Mouse (Mus musculus) limb, embryonic 15.5 days (tissue): Measurements from ENCODE around the gene Phospho1. TPM values are rescaled to one million over a fixed set of nuclear protein-coding genes. Genes with fewer than 3 reads are reported as not detected.
A peak's percentile ranks its signal among the peaks of the same experiment; 100 is the strongest.
"Not testable (repeated sequence)": the region's sequence is repeated elsewhere in the genome, so short reads cannot be mapped to it uniquely, and the experiment has no call there.

Experiments
- ATAC-seq: fragments of 200-750 bp; cut with Nextera tagmentation; 2 replicates; pipeline ENCODE4 v1.8.0; 2017; ENCODE audit warnings: low read depth, moderate TSS enrichment; ENCODE audit not compliant: insufficient number of reproducible peaks, low FRiP score, low TSS enrichment
- H3K27ac ChIP-seq: fragments of 300-500 bp; sonication (generic); 2 replicates; pipeline ENCODE4 v1.5.1; 2015; ENCODE audit warnings: moderate library complexity, mild to moderate bottlenecking, inconsistent platforms
- H3K27me3 ChIP-seq: fragments of 300-500 bp; sonication (generic); 2 replicates; pipeline ENCODE4 v1.6.1; 2015; ENCODE audit warnings: inconsistent platforms
- H3K36me3 ChIP-seq: fragments of 300-500 bp; sonication (generic); 2 replicates; pipeline ENCODE4 v1.6.1; 2015; ENCODE audit warnings: inconsistent platforms
- H3K4me1 ChIP-seq: fragments of 300-500 bp; sonication (generic); 2 replicates; pipeline ENCODE4 v1.6.1; 2015; ENCODE audit warnings: inconsistent platforms
- H3K4me2 ChIP-seq: fragments of 300-500 bp; sonication (generic); 2 replicates; pipeline ENCODE4 v1.6.1; 2015; ENCODE audit warnings: mild to moderate bottlenecking, inconsistent platforms
- H3K4me3 ChIP-seq: fragments of 300-500 bp; sonication (generic); 2 replicates; pipeline ENCODE4 v1.5.1; 2015; ENCODE audit warnings: mild to moderate bottlenecking, inconsistent platforms
- H3K9ac ChIP-seq: fragments of 300-500 bp; sonication (generic); 2 replicates; pipeline ENCODE4 v1.6.1; 2015; ENCODE audit warnings: inconsistent platforms
- H3K9me3 ChIP-seq: fragments of 300-500 bp; sonication (generic); 2 replicates; pipeline ENCODE4 v1.6.1; 2016; ENCODE audit warnings: inconsistent platforms
- WGBS: fragments of 180-500 bp; shearing (Covaris S2); methylation state at CpG from one replicate; pipeline ENCODE4 v1.1.7; 2015; 5-methylcytosine and 5-hydroxymethylcytosine counted together
- polyA plus RNA-seq: library from polyadenylated mRNA; unstranded; fragments of >200 nt; fragmentation: Nextera tagmentation; extraction: Ambion mirVana; gene quantifications from 2 replicates; pipeline ENCODE4 v1.2.1, GENCODE M21; 2015

Phospho1 gene
- polyA plus RNA-seq, 1 experiment from 2014 or later = 2.8 TPM

DNA sequence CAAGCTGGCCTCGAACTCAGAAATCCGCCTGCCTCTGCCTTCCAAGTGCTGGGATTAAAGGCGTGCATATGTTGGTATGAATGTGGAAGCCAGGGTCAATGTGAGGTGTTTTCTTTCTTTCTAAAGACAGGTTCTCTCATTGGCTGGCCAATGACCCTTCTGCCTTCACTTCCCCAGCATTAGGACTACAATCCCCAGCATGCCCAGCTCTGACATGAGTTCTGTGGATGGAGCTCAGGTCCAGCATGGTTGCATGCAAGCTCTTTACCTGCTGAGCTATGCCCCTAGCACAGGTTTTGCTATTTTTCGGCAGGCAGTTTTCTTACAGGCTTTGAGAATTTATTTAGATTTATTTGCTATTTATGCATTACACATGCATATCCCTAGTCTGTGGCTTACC is 33.0 kb downstream of the Phospho1 start:
- WGBS = 80% methylated on average over 4 of the region's 4 CpGs
- no peaks in the 10 kb centered on the region for H3K27me3 ChIP-seq
- H3K4me2 ChIP-seq = no peak overlapping the region

GRCm38 (mm10) chr11:95857716-95858527 is 33.6 kb downstream of the Phospho1 start:
- no peaks in the 10 kb centered on the region for H3K9me3 ChIP-seq
- H3K4me3 ChIP-seq = peak overlapping the region; percentile 83
- WGBS = 21% methylated on average over 21 of the region's 21 CpGs
- H3K9ac ChIP-seq = peak overlapping the region; percentile 56
- H3K4me1 ChIP-seq = peaks cover 11% of the 10 kb centered on the region
- peak overlapping the region; percentile 96 for H3K27ac ChIP-seq
- H3K4me2 ChIP-seq = peak overlapping the region; percentile 58
- H3K27me3 ChIP-seq = no peaks in the 10 kb centered on the region
- H3K36me3 ChIP-seq = no peaks in the 10 kb centered on the region
- ATAC-seq = no peak

More for the DNA sequence above, 33.0 kb downstream of the Phospho1 start:
- Histone ChIP-seq H3K4me1 (peaks cover 11% of the 10 kb centered on the region), H3K4me3 (no peak overlapping the region), H3K9me3 (no peaks in the 10 kb centered on the region), H3K27ac (no peak overlapping the region), H3K9ac (no peak overlapping the region), H3K36me3 (no peaks in the 10 kb centered on the region)
- ATAC-seq = no peak

DNA sequence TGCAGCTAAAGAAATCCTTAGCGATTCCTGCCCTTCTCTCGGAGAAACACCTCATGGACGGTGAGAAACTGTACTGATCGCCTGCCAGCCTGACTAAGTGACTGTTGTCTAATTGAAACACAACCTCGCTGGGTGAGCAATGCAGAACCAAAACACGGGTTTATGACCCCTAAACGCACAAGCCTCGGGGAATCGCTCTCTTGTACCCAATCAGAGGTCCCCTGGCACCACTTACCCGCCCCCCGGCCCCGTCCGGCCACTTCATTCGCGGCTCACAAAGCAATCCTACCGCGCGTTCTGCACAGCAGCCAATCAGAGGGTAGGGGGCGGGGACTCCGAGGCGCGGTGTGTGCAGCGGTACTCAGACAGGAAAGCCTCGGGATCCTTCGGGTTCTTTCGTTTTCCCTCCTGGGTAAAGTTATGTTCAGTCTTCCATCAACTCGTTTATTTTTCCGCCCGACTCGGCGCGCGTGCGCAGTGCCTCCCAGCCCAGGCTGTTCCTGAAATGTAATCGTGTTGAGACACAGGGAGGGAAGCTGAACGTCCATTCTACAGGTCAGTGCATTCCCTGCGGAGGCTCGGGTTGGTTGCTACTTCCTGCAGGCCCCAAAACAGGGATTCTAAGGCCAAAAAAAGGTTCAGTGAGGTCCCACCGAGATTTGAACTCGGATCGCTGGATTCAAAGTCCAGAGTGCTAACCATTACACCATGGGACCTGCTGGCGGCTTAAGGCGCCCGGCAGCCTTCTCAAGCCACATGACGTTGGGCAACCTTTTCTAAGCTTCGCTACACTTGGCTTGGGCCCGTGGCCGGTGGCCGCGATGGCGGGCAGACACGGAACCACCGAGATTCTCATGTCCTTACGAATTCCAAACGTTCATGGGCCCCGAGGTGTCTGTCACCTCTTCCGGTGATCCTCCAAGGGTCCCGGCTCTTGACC is 34.5 kb downstream of the Phospho1 start:
- Histone ChIP-seq H3K9me3 (no peaks in the 10 kb centered on the region), H3K27me3 (no peaks in the 10 kb centered on the region), H3K4me3 (peak overlapping the region; percentile 83), H3K4me1 (peaks cover 11% of the 10 kb centered on the region), H3K4me2 (peak overlapping the region; percentile 58), H3K9ac (peak overlapping the region; percentile 65), H3K27ac (peak overlapping the region; percentile 96), H3K36me3 (no peaks in the 10 kb centered on the region)
- peak; percentile 96 for ATAC-seq
- under 1% methylated on average over 58 of the region's 58 CpGs for WGBS

DNA sequence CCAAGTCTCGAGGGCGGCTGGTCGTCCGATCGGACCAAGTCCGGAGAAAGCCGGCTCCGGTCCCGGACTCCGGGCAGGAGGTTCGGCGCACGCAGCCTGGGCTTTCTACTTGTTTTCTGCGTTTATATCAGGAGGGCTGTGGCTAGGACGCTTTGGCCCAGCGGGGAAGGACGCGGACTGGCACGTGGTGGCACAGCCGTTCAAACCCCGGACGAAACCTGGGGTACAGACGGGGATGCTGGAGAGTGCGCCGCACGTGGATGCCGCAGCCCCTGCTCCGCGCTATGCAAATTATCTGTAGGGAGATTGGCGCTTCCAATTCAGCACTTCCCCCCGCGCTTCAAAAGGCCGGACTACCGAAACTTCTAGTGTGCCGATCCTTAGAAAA is 35.2 kb downstream of the Phospho1 start:
- no peaks in the 10 kb centered on the region for H3K9me3 ChIP-seq
- H3K9ac ChIP-seq = peak overlapping the region; percentile 65
- H3K27me3 ChIP-seq = no peaks in the 10 kb centered on the region
- H3K4me1 ChIP-seq = peaks cover 11% of the 10 kb centered on the region
- H3K4me3 ChIP-seq = peak overlapping the region; percentile 83
- H3K27ac ChIP-seq = peak overlapping the region; percentile 96
- H3K4me2 ChIP-seq = peak overlapping the region; percentile 58
- no peak for ATAC-seq
- no peaks in the 10 kb centered on the region for H3K36me3 ChIP-seq
- WGBS = under 1% methylated on average over 35 of the region's 35 CpGs

GRCm38 (mm10) chr11:95860071-95860490 is 35.8 kb downstream of the Phospho1 start:
- Histone ChIP-seq H3K9ac (no peak overlapping the region), H3K27me3 (no peaks in the 10 kb centered on the region), H3K4me1 (peaks cover 11% of the 10 kb centered on the region), H3K36me3 (no peaks in the 10 kb centered on the region), H3K9me3 (no peaks in the 10 kb centered on the region), H3K4me3 (peak overlapping the region; percentile 83), H3K4me2 (peak overlapping the region; percentile 58), H3K27ac (no peak overlapping the region)
- WGBS = 31% methylated on average over 3 of the region's 3 CpGs
- no peak for ATAC-seq

GRCm38 (mm10) chr11:95861397-95861796 is 37.1 kb downstream of the Phospho1 start:
- Histone ChIP-seq H3K27ac (no peak overlapping the region), H3K4me2 (no peak overlapping the region), H3K9me3 (no peaks in the 10 kb centered on the region), H3K27me3 (no peaks in the 10 kb centered on the region), H3K4me3 (no peak overlapping the region), H3K36me3 (no peaks in the 10 kb centered on the region), H3K4me1 (peaks cover 11% of the 10 kb centered on the region), H3K9ac (no peak overlapping the region)
- no peak for ATAC-seq
- WGBS = 94% methylated on average over 8 of the region's 8 CpGs

GRCm38 (mm10) chr11:95869442-95869841 is 45.1 kb downstream of the Phospho1 start:
- H3K27ac ChIP-seq = no peak overlapping the region
- H3K4me1 ChIP-seq = no peaks in the 10 kb centered on the region
- no peak overlapping the region for H3K4me2 ChIP-seq
- H3K4me3 ChIP-seq = no peak overlapping the region
- no peaks in the 10 kb centered on the region for H3K9me3 ChIP-seq
- no peak for ATAC-seq
- 77% methylated on average over 4 of the region's 4 CpGs for WGBS
- H3K9ac ChIP-seq = no peak overlapping the region
- no peaks in the 10 kb centered on the region for H3K36me3 ChIP-seq
- no peaks in the 10 kb centered on the region for H3K27me3 ChIP-seq

DNA sequence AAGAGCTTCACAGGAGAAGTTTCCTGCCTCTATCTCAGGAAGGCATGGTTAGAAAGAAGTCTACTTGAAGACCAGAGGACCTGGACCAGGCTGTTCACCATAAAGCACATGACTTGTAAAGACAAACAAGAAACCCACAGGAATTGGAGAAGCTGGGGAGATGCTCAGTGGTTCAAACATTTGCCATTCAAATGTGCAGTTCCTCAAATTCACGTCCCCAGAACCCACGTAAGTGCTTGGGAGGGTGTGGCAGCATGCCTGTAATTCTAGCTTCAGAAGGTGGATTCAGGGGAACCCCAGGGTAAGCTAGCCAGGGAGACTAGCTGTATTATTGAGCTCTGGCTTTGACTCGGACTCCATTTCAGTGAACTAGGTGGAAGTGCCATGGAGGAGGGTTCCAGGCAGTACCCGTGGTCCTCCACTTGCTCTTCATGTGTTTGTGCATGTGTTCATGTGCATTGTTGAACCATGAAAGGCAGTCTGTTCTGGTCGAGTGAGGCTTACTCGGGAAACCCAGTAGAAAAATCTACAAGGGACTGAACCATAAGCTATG is 45.7 kb downstream of the Phospho1 start:
- ATAC-seq = no peak

GRCm38 (mm10) chr11:95875804-95876203 is 51.5 kb downstream of the Phospho1 start:
- Histone ChIP-seq H3K4me3 (no peak overlapping the region), H3K27ac (no peak overlapping the region), H3K4me2 (no peak overlapping the region), H3K9ac (no peak overlapping the region), H3K4me1 (no peaks in the 10 kb centered on the region), H3K27me3 (peaks cover 4% of the 10 kb centered on the region; the same call in 1 of the 2 replicates), H3K9me3 (no peaks in the 10 kb centered on the region), H3K36me3 (no peaks in the 10 kb centered on the region)
- no peak for ATAC-seq
- WGBS = 31% methylated on average over 9 of the region's 9 CpGs

More for the DNA sequence above, 45.7 kb downstream of the Phospho1 start:
- no peak overlapping the region for H3K9ac ChIP-seq
- H3K4me3 ChIP-seq = no peak overlapping the region
- no peak overlapping the region for H3K4me2 ChIP-seq
- H3K36me3 ChIP-seq = no peaks in the 10 kb centered on the region
- no peak overlapping the region for H3K27ac ChIP-seq
- 59% methylated on average over 6 of the region's 6 CpGs for WGBS
- H3K27me3 ChIP-seq = no peaks in the 10 kb centered on the region
- no peaks in the 10 kb centered on the region for H3K4me1 ChIP-seq
- H3K9me3 ChIP-seq = no peaks in the 10 kb centered on the region

DNA sequence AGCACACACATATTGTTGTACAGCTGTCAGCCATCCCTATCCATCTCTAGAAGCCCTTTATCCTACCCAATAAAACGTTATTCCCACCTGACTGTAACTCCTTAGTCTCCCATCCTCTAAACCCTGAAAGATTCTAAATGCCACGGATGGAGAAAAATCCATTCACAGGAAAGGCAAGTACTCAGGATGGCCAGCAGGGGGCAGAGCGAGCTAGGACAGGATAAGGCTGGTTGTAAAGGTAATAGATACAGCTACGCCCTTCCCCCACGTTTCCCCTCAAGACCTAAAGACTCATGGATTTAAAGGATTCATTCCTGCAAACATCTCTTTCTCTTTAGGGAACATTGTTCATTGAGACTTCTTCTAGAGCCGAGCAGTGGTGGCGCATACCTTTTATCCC is 52.0 kb downstream of the Phospho1 start:
- Histone ChIP-seq H3K27ac (no peak overlapping the region), H3K9me3 (no peaks in the 10 kb centered on the region), H3K36me3 (no peaks in the 10 kb centered on the region), H3K4me2 (no peak overlapping the region), H3K9ac (no peak overlapping the region), H3K27me3 (peaks cover 6% of the 10 kb centered on the region; the same call in 1 of the 2 replicates), H3K4me3 (no peak overlapping the region), H3K4me1 (no peaks in the 10 kb centered on the region)
- ATAC-seq = no peak
- 19% methylated on average over 7 of the region's 7 CpGs for WGBS

DNA sequence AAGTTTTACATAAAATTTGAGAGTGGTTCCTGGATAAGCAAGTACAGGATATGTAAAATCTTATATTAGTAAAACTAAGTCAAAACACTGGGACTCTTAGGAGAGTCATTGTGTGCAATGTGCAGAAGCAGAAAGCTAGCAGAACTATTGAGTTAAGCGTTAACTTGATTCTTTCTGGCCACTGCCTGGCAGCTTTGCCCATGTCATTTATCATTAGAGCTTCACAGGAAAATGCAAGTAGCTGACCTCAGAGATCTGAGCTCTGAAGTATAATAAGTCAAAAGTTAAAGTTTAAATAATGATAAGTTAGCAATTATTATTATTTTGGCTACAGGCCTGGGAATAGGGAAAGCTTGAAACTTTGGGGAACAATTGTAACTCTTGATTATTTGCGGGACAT is 55.6 kb downstream of the Phospho1 start:
- H3K27ac ChIP-seq, H3K4me2 ChIP-seq, H3K9ac ChIP-seq, H3K27me3 ChIP-seq, H3K36me3 ChIP-seq, ATAC-seq, H3K9me3 ChIP-seq, H3K4me3 ChIP-seq, H3K4me1 ChIP-seq: not testable (repeated sequence)
- WGBS = 81% methylated on average over 2 of the region's 2 CpGs
